Mouse (Mus musculus): ENCODE measurements at regions not wholly inside any gene's neighbourhood (a gene's known extent, or its start where the extent isn't known, plus 50 kb on each side); places are given as distances from the start of the nearest gene placed in this dataset.

DNA sequence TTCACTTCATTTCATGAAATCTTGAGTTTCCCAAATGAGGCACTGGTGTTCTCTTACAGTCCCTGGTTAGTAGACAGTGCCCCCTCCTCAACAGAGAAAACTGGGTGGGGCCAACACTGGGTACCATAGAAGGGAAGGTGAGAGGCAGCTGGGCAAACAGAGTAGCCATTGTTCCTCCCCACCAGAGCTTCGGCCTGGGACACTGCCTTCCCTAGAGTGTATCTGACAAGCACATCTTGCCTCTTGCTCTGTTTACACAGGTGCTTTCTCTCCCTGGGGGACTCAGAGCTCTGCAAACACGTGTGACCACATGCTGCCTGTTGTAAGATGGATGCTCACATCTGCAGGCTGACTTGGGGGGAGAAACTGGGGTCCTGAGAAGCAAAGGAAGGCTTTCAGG is 100.8 kb upstream of the Tnp1 start:
- H3K79me2 ChIP-seq (ENCODE audit: control insufficient read depth, insufficient read depth, low read length, poor library complexity), result no peaks in the 10 kb centered on the region
- H3K4me3 ChIP-seq (ENCODE audit: control insufficient read depth in 1 of 2, insufficient read depth in 1 of 2, low read depth in 2 of 2, low read length in 2 of 2), result no peak overlapping the region
- H3K27ac ChIP-seq (ENCODE audit: control insufficient read depth, low read depth, low read length), result no peak overlapping the region
- no peak overlapping the region for H3K9ac ChIP-seq (ENCODE audit: control insufficient read depth, low read depth, low read length, poor library complexity, severe bottlenecking)
- TF ChIP-seq MAZ (IDR thresholded peaks at IDR 0.05; ENCODE audit: low read depth, low read length) (no peak), USF2 (IDR thresholded peaks at IDR 0.05; ENCODE audit: borderline replicate concordance in 1 of 2, insufficient read depth in 1 of 2, low read depth in 1 of 2, low read length in 2 of 2) (no peak), EP300 (IDR thresholded peaks at IDR 0.05; ENCODE audit: low read depth in 1 of 2, low read length in 2 of 2) (no peak), USF1 (IDR thresholded peaks at IDR 0.05; ENCODE audit: low read depth, low read length) (no peak), UBTF (IDR thresholded peaks at IDR 0.05; ENCODE audit: borderline replicate concordance, insufficient read depth, low read depth, low read length) (no peak), MXI1 (IDR thresholded peaks at IDR 0.05; ENCODE audit: low read depth, low read length) (no peak), MYC (IDR thresholded peaks at IDR 0.05; ENCODE audit: low read depth, low read length) (no peak), NRF1 (IDR thresholded peaks at IDR 0.05; ENCODE audit: insufficient read depth, low read depth, low read length, poor library complexity, severe bottlenecking) (no peak), E2F4 (IDR thresholded peaks at IDR 0.05; ENCODE audit: borderline replicate concordance, low read depth, low read length) (no peak), ZC3H11A (IDR thresholded peaks at IDR 0.05; ENCODE audit: low read depth, low read length) (no peak), GATA1 (IDR thresholded peaks at IDR 0.05; ENCODE audit: low read depth, low read length) (no peak), SIN3A (IDR thresholded peaks at IDR 0.05; ENCODE audit: low read length) (no peak), ZKSCAN1 (IDR thresholded peaks at IDR 0.05; ENCODE audit: low read depth, low read length) (no peak), SMC3 (IDR thresholded peaks at IDR 0.05; ENCODE audit: low read depth, low read length) (no peak), RAD21 (IDR thresholded peaks at IDR 0.05; ENCODE audit: low read depth, low read length) (no peak), CHD2 (IDR thresholded peaks at IDR 0.05; ENCODE audit: low read length) (no peak), MYB (IDR thresholded peaks at IDR 0.05; ENCODE audit: low read depth, low read length) (no peak), ETS1 (IDR thresholded peaks at IDR 0.05; ENCODE audit: low read depth, low read length) (no peak)
- H3K4me1 ChIP-seq (ENCODE audit: control insufficient read depth in 1 of 2, insufficient read depth in 2 of 2, low read length in 2 of 2), result no peaks in the 10 kb centered on the region
- H3K9me3 ChIP-seq (replicated peaks; ENCODE audit: insufficient read depth, low read length), result no peaks in the 10 kb centered on the region
- no peaks in the 10 kb centered on the region for H3K36me3 ChIP-seq (ENCODE audit: control insufficient read depth in 1 of 2, insufficient read depth in 2 of 2, low read length in 2 of 2)
- H3K27me3 ChIP-seq (ENCODE audit: control insufficient read depth in 1 of 2, insufficient read depth in 2 of 2, low read length in 2 of 2), result no peaks in the 10 kb centered on the region
- no peak for DNase-seq (ENCODE audit: low read depth, low spot score)

- no peaks in the 10 kb centered on the region for H3K4me1 ChIP-seq (ENCODE audit: control insufficient read depth in 1 of 2, insufficient read depth in 2 of 2, low read length in 2 of 2)
- TF ChIP-seq EP300 (IDR thresholded peaks at IDR 0.05; ENCODE audit: low read depth in 1 of 2, low read length in 2 of 2), result no peak
- no peak for TF ChIP-seq MXI1 (IDR thresholded peaks at IDR 0.05; ENCODE audit: low read depth, low read length)
- no peak for TF ChIP-seq MAZ (IDR thresholded peaks at IDR 0.05; ENCODE audit: low read depth, low read length)
- H3K27ac ChIP-seq (ENCODE audit: control insufficient read depth, low read depth, low read length), result no peak overlapping the region
- H3K79me2 ChIP-seq (ENCODE audit: control insufficient read depth, insufficient read depth, low read length, poor library complexity), result no peaks in the 10 kb centered on the region
- no peaks in the 10 kb centered on the region for H3K27me3 ChIP-seq (ENCODE audit: control insufficient read depth in 1 of 2, insufficient read depth in 2 of 2, low read length in 2 of 2)
- H3K9me3 ChIP-seq (replicated peaks; ENCODE audit: insufficient read depth, low read length), result no peaks in the 10 kb centered on the region
- H3K36me3 ChIP-seq (ENCODE audit: control insufficient read depth in 1 of 2, insufficient read depth in 2 of 2, low read length in 2 of 2), result no peaks in the 10 kb centered on the region
- no peak overlapping the region for H3K9ac ChIP-seq (ENCODE audit: control insufficient read depth, low read depth, low read length, poor library complexity, severe bottlenecking)
- no peak for DNase-seq (ENCODE audit: low read depth, low spot score)
- no peak overlapping the region for H3K4me3 ChIP-seq (ENCODE audit: control insufficient read depth in 1 of 2, insufficient read depth in 1 of 2, low read depth in 2 of 2, low read length in 2 of 2)
Observed at GRCm38 (mm10) chr1:73115854-73116253, 100.1 kb upstream of the Tnp1 start.
